Mouse (Mus musculus) spleen, adult 2 months (tissue): ENCODE data around the gene Il12rb1.

ENCODE experiments used
- CTCF ChIP-seq: fragments of 200-500 bp; IDR thresholded peaks from 2 replicates; pipeline ENCODE4 v1.5.1; 2011; ENCODE audit warnings: mild to moderate bottlenecking, inconsistent platforms; ENCODE audit not compliant: insufficient read depth, insufficient read length, insufficient replicate concordance; ENCODE audit errors: extremely low read depth
- POLR2A ChIP-seq: fragments of 200-500 bp; IDR thresholded peaks from 2 replicates; pipeline ENCODE4 v1.6.1; 2011; ENCODE audit warnings: low read depth, low read length, inconsistent platforms

DNA sequence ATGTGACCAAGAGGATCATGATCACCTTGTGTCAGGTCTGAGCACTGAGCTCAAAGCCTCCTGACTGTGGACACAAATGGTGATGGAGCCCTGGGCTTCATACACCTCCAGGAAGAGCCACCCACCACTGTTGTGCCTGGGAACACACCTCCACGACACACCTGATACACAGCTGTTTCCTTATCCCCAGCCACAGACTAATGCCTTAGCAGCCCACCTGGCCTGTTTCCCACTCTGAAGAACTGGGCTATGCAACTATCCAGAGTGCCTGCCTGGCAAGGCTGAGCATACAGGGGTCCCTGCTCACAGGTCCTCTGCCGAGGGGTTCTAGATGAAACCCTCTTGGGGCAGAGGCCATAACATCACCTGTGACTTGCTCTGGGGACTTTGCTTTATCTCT lies 14.0 kb upstream of the Il12rb1 start:
- TF ChIP-seq CTCF (no peak), POLR2A (no peak)
